Mouse (Mus musculus): ENCODE measurements around the gene Cpz.

DNA sequence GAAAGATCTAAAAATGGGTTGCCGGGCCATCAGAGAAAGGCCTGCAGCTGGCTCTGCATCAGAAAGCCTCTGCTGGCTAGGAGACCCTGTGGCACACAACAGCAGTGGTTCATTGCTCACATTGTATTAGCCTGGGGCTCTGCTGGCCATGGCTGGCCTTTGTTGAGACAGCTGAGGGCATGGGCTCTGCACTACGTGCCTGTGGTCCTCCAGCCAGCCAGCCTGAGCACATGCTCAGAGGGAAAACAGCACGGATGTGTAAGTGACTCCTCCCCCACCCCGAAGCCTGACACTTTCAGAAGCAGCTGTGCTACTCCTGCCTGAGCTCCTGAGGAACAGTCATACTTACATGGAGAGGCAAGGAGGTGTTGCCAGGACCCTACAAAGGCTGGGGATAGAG lies 46.0 kb downstream of the Cpz start:
- TF ChIP-seq CTCF (IDR thresholded peaks at IDR 0.05; ENCODE audit: borderline replicate concordance, insufficient read depth, low read depth, low read length) (no peak), POLR2A (IDR thresholded peaks at IDR 0.05; ENCODE audit: borderline replicate concordance, insufficient read depth, low read length) (no peak)

Data from cerebellum, adult 2 months (tissue).